Mouse (Mus musculus) activated CD4-positive, CD25-positive, alpha-beta regulatory T cell, adult 4 months (primary cell): ENCODE results near the gene Snd1. TPM values are rescaled to one million over a fixed set of nuclear protein-coding genes. Genes with fewer than 3 reads are reported as not detected.

Experiments used
- ATAC-seq: one replicate; pipeline ENCODE4 v1.8.0; 2017
- polyA plus RNA-seq, 2 experiments: library from polyadenylated mRNA; unstranded; fragments of 100-300 nt; shearing (Covaris generic); gene quantifications; one replicate each; pipeline ENCODE4 v1.2.1; 2017

Snd1 gene
- polyA plus RNA-seq, 2 experiments from 2014 or later = 48.2 to 54.6 TPM

- ATAC-seq = no peak
These were observed 507.2 kb downstream of the Snd1 start for GRCm38 (mm10) chr6:28981966-28982701.

- no peak for ATAC-seq
These were observed 507.9 kb downstream of the Snd1 start for GRCm38 (mm10) chr6:28982817-28983216.

Other genes with a start within 250 kb of the Snd1 start
- gene Zfp800, start 77.1 kb upstream of the Snd1 start, polyA plus RNA-seq = 10 to 100 TPM; 25.2 to 29.9 TPM
- gene Arf5, start 51.6 kb upstream of the Snd1 start, polyA plus RNA-seq = 10 to 100 TPM; 57.7 to 57.8 TPM
- gene Fscn3, start 47.4 kb upstream of the Snd1 start, polyA plus RNA-seq = not detected
- 1 to 10 TPM; 5.9 to 8.0 TPM for gene Gcc1, start 46.7 kb upstream of the Snd1 start, polyA plus RNA-seq
- gene Pax4, start 25.8 kb upstream of the Snd1 start, polyA plus RNA-seq = not detected